Mouse (Mus musculus): Measurements from ENCODE around the gene Dhx40. TPM values are rescaled to one million over a fixed set of nuclear protein-coding genes. Genes with fewer than 3 reads are reported as not detected.
"Not testable (repeated sequence)": the region's sequence is repeated elsewhere in the genome, so short reads cannot be mapped to it uniquely, and the experiment has no call there.

The Dhx40 gene
- total RNA-seq, 2 experiments from 2014 or later: 32.3 to 45.7 TPM

DNA sequence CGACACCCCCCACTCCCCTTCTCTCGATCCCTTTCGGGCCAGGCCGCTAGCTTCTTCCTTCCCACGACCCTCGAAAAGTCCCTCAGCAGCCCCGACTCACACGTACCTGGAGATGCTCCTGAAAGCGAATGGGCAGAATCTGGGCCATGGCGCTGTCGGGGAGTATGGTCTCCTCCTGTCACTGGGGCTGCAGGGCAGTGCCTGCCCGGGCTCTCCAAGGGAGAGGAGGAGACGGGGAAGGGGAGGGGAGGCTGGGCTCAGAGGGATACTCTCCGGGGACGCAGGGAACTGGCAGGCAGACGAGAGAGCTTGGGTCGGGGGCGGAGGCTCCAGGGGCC lies 50.4 kb downstream of the Dhx40 start:
- ATAC-seq (replicated peaks; ENCODE audit: low FRiP score, poor library complexity, severe bottlenecking): no peak

DNA sequence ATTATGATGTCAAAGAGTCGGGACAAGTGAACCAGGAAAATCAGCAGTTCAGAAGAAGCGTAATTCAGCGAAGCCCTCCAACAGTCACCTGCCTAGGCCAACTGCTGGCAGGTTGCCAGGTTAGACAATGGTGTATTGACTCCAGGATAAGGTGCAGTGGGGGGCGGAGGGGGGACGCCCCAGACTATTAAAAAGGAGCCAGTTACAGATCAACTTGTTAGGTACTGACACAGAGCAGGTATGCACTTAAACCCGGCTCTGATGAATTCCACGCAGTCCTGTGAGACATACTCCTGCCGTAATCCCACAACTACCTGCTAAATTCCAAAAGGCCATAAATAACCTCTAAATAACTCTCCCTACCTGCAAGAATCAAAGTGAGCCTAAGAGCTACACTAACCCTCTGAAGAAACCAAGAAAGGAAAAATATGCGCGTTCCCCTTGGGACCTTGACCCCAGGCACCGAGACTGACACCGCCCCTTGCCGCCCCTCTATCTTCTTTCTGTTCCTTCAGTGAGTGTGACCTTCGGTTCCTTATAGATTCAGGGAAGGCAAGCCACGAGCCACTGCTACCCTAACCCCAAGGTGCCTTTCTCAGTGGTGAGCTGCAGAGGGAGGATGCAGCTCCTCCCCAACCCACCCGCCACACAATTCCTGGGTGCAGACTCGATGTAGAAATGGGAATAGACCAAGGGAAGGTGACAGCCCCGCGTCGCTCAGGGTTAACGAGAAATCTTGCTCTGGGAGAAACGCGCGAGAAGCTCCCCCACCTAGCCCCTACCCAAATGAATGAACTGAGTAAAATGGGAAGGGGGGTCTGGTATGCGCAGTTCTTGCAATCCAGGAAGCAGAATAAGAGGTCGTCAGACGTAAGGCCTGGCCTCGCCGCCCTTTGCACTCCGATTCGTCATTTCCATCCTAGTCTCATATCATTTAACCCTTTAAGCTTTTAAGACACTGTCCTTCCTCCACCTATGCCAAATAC lies 51.1 kb downstream of the Dhx40 start:
- peak; percentile 8; the same call in 1 of the 2 replicates for ATAC-seq (replicated peaks; ENCODE audit: low FRiP score, poor library complexity, severe bottlenecking)

- ATAC-seq (replicated peaks; ENCODE audit: low FRiP score, poor library complexity, severe bottlenecking): no peak
Measured at GRCm38 (mm10) chr11:86752404-86752803, 55.1 kb downstream of the Dhx40 start.

DNA sequence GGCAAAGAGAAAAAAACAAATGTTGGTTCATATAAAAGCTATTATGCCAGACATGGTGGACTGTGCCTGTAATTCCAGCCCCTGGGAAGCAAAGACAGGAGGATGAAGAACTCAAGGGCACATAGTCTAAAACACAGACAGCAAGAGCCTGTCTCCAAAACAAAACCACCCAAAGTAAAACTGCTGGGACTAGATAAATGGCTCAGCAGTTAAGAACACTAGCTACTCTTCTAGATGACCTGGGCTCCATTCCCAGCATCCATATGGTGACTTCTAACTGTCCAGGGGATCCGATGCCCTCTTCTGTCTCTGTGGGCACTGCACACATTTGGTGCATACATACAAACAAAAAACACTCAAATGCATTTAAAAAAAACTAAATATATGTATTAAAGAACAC lies 56.5 kb downstream of the Dhx40 start:
- no peak for ATAC-seq (replicated peaks; ENCODE audit: low FRiP score, poor library complexity, severe bottlenecking)

GRCm38 (mm10) chr11:86749776-86750423 lies 57.6 kb downstream of the Dhx40 start:
- no peak for ATAC-seq (replicated peaks; ENCODE audit: low FRiP score, poor library complexity, severe bottlenecking)

GRCm38 (mm10) chr11:86745634-86746404 lies 61.7 kb downstream of the Dhx40 start:
- no peak for ATAC-seq (replicated peaks; ENCODE audit: low FRiP score, poor library complexity, severe bottlenecking)

- ATAC-seq (replicated peaks; ENCODE audit: low FRiP score, poor library complexity, severe bottlenecking): peak; percentile 90
Measured at GRCm38 (mm10) chr11:86742605-86743004, 64.9 kb downstream of the Dhx40 start.

DNA sequence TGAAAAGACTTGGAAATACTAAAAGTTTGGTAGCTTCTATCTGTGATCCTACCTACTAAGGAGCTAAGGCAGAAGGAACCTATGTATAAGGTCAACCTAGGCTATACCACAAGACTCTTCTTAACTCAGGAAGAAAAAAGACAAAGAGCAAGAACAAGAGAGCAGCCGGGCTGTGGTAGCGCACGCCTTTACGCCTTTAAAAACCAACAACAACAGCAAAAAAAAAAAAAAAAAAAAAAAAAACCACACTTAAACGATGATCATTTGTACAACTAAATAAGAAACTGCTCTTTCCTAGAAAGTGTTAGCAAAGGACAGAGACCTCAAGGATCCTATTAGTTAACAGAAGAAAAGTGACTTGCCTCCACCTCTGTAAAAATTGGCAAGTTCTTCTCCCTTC lies 66.0 kb downstream of the Dhx40 start:
- no peak for ATAC-seq (replicated peaks; ENCODE audit: low FRiP score, poor library complexity, severe bottlenecking)

GRCm38 (mm10) chr11:86739470-86739869 lies 68.1 kb downstream of the Dhx40 start:
- ATAC-seq (replicated peaks; ENCODE audit: low FRiP score, poor library complexity, severe bottlenecking): no peak

GRCm38 (mm10) chr11:86738956-86739355 lies 68.6 kb downstream of the Dhx40 start:
- ATAC-seq (replicated peaks; ENCODE audit: low FRiP score, poor library complexity, severe bottlenecking): no peak

DNA sequence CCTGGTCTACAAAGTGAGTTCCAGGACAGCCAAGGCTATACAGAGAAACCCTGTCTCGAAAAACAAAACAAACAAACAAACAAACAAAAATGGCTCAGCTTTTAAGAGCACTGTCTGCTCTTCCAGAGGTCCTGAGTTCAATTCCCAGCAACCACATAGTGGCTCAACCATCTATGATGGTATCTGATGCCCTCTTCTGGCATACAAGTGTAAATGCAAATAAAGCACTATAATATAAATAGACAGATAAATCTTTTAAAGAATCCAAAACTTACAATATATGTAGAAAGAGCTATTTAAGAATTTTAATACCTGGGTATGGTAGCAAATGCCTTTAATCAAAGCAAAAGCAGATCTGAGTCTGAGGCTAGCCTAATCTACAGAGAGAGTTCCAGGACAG lies 69.2 kb downstream of the Dhx40 start:
- ATAC-seq (replicated peaks; ENCODE audit: low FRiP score, poor library complexity, severe bottlenecking): not testable (repeated sequence)

DNA sequence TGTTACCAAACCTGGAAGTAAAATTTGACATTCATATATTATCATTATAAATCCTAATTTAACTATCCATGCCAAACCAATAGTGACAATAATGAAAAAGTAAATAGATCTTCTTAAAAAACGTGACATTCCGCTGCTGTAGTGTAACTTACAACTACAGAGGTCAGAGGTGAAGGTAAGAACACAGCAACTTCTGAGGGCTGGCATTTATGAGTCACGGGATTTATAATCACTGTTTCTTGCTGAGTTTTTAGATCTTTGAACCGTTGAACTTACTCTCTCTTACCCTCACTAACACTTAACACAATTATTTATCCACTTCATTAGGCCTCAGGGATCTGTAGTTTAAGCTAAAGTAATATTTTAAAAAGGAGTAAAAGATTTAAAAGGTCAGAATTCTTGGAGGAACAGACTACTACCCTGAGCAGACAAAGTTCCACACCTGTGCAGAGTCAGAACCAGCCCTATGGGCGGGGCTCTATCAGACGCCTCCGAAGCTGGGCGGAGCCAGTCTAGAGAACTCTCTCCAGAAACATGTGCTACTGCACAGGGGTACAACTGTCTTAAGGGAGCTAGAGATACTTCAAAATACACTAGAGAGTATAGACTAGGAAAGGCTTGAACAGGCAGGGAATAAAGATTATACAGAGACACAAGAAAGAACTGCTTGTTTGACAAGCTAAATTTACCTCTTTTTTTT lies 70.1 kb downstream of the Dhx40 start:
- peak; percentile 90 for ATAC-seq (replicated peaks; ENCODE audit: low FRiP score, poor library complexity, severe bottlenecking)

DNA sequence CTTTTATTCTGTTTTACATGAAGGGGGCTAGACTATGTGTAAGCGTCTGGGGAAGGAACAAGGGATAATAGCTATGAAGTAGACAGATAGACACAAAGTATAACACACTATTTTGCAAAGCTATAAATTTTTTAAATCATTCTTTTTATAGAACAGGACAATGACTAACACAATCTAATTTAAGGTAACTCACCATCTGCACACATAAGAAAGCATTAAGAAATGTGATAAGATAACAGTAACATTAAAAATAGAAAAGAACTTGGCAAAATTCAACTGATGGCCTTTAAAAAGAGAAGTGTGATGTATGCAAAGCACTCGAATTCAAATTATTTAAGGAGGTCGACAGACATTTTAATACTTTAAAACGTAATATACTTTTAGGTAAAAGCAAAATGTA lies 72.6 kb downstream of the Dhx40 start:
- no peak for ATAC-seq (replicated peaks; ENCODE audit: low FRiP score, poor library complexity, severe bottlenecking)

DNA sequence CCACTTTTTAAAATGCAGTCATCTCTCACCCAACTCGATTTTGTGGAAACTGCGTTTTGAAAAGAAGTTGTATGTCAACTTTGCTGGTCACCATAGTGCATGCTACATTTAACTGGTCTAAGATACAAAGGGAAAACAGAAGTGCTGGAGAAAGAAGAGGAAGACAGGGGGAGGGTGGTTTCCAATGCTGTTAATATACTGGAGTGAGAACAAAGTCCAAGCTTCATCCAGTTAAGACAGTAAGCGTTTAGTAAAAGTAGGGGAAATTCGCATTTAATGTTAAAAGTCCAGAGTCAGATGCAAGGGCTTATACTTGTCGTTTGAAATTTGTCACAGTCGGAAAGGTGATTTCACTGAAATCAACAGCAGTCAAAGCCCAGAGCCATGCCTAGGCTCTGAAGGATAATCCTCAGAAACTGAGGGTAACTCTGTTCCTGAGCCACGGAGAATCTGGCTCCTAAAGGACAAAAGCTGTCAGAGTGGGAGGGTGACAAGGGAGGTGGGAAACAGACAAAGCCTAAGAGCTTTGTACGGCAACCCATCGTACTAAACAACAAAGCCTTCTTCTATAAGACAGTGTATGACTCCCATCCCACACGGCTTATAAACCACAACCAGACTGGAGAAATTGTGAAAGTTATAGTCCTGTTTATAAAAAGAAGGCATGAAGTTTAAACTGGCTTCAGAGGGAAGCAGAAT lies 73.2 kb downstream of the Dhx40 start:
- no peak for ATAC-seq (replicated peaks; ENCODE audit: low FRiP score, poor library complexity, severe bottlenecking)

DNA sequence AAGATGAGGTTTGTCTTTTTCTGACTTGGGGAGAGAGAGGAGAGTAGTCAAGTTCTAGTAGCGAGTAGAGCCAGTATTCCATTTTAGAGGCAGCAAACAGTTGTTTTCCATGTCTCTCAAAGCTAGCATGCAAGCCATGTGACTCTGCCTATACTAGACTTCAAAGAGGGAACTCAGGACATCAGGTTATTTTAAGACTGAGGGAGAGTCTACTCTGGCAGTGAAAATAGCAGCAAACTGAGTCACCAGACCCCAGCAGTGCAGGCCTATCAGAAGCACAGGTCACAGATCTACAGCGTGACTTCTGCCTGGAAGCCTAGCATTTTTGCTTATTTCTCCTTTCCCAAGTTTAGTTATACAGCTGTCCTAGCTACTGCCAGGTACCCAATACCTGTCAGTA lies 76.1 kb downstream of the Dhx40 start:
- no peak for ATAC-seq (replicated peaks; ENCODE audit: low FRiP score, poor library complexity, severe bottlenecking)

DNA sequence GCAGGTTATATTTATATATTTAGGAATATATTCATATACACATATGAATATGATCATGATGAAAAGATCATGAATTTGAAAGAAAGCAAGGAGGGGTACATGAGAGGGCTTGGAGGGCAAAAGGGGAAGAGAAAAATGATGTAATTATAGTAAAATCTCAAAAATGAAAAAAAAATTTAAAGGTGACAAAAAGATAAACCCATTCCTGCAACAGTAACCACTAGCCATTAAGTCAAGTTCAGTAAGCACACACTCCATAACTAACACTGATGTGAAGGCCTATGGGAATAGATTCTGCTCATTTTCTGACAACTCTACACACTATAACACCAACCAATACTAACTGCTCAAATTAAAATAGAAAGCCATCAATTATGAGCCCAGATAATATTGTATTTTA lies 81.9 kb downstream of the Dhx40 start:
- no peak for ATAC-seq (replicated peaks; ENCODE audit: low FRiP score, poor library complexity, severe bottlenecking)

- no peak for ATAC-seq (replicated peaks; ENCODE audit: low FRiP score, poor library complexity, severe bottlenecking)
Measured at GRCm38 (mm10) chr11:86724982-86725381, 82.6 kb downstream of the Dhx40 start.

DNA sequence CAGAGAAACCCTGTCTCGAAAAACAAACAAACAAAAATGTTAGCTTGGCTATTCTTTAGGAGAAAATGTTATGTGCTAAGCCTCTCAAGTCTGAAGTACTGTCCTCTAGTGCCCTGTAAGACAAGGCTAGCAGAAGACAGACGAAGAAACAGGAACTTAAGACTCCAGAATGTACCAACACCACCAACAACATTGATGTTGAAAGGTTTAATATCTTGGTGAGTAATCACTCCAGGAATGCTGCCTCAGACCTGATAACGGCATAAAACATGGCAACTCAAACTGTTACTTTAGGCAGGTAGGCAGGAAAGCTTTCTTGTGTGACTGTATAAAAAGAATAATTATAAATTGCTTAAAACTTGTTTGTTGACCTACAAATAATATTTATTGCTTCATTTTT lies 83.5 kb downstream of the Dhx40 start:
- ATAC-seq (replicated peaks; ENCODE audit: low FRiP score, poor library complexity, severe bottlenecking): no peak

DNA sequence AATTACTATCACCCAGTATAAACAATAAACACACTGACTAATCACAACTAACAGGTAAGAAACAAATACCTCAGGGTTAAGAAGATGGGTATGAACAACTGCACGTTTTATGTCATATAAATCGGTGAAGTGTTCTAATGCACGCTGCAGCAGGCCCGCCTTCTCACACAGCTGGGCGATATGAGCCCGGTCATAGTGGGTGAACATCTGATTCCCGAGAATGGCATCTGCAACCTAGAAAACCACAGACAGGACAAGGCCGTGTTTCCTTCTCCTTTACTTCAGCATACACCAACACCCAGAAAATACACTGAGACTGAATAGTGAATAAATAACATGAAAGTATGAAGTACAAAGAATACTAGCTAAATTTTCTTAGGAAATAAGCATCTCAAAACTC lies 88.2 kb downstream of the Dhx40 start:
- no peak for ATAC-seq (replicated peaks; ENCODE audit: low FRiP score, poor library complexity, severe bottlenecking)
